Mouse (Mus musculus) liver, postnatal 0 days (tissue): ENCODE measurements at regions not wholly inside any gene's neighbourhood (a gene's known extent, or its start where the extent isn't known, plus 50 kb on each side); places are given as distances from the start of the nearest gene placed in this dataset.

Experiments used
- CTCF ChIP-seq: sonication (generic); IDR thresholded peaks from 2 replicates; pipeline ENCODE4 v1.5.1; 2016; ENCODE audit warnings: antibody characterized with exemption, low read depth
- EP300 ChIP-seq: IDR thresholded peaks from 2 replicates; pipeline ENCODE4 v1.6.1; 2016; ENCODE audit warnings: antibody characterized with exemption, low read depth, mild to moderate bottlenecking

DNA sequence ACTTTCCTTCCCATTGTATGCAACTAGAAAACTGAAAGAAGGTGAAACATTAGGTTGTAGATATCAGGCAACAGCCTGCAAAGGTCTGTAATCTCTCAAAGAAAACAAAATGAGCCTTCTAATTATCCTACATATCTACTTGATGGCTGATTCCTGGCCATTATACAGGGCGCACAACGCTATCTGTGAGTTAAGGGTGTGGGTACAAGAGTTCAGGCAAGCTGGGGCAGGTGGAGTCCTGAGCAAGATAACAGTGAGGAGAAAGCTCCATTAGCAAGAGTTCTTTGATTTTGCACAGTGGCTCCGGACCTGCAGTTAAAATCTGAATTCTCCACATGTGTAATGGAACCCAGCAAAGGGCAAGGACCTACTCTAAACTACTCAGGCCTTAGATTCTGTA lies 261.7 kb downstream of the Arl4a start:
- TF ChIP-seq EP300, result no peak
- TF ChIP-seq CTCF, result no peak
